In the genomic region with DNA sequence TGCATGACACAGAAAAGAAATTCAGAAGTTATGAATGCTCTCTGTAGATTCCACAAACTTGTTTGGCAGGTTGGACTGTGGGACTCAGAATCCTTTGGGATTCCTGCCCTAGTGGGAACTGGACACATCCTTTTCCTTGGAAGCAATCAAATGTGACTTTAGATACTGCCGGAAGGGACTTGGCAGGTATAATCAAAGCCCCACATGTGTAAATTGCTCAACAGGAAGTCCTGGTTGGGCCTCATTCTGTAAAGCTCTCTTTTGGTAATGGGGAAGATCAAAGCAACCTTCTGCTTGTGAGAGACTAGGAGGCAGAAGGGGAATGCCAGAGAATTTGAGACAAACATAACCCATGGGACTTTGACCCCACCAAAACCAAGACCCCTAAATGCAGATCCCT, we compare ENCODE assay signal across 10 mouse cellular contexts.
"Had no signal": no experiment of that assay in that cellular context is flagged by ENCODE, and none has a peak within 500 bp of the region (broad histone marks: within the 10 kb centered on the region; RNA-seq: fewer than 3 reads in every experiment).

No protein-coding gene starts in this region.

- DNase-seq: kidney, adult 18-20 months; kidney, postnatal 25 days; liver; liver, embryonic 13.5 days; liver, postnatal 0 days; lung, postnatal 14 days; retina, postnatal 1 day; right cerebral cortex, postnatal 4 days; spleen, adult 18-20 months had no signal

- ATAC-seq: liver, postnatal 0 days; midbrain, embryonic 15.5 days had no signal
